Mouse (Mus musculus) cerebellum, postnatal 10 days (tissue): ENCODE results near the gene Ipo7.
"Not testable (repeated sequence)": the region's sequence is repeated elsewhere in the genome, so short reads cannot be mapped to it uniquely, and the experiment has no call there.

Experiments
- DNase-seq, 2 experiments: peaks; one replicate each; pipeline ENCODE4 v3.0.0; 2021; ENCODE audit warnings: mixed read lengths in 2 of 2

Ipo7 gene

DNA sequence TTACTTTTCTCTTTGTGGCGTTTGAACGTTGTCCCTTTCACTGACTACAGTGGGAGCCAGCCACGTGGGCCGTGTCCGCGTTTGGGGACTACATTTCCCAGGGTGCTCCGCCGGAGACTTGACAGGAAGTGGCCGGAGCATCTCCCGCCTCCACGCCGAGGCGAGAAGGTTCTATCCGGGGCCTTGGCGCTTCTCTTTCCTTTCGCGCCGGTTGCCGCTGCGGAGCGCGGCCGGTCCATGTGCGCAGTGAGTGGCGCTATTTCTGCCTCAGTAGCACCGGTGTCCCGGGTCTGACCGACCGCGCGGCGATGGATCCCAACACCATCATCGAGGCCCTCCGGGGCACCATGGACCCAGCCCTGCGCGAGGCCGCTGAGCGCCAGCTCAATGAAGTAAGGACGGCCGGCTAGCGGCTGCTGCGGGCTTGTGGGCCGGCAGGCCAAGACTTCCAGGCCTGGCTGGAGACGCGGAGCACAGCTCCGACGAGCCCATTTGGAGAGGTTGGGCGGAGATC lies at the start of gene Ipo7:
TSS of gene Ipo7 (plus strand) at position 158 of the 514 bp plus-strand sequence.
- peak; percentile 94 to 96 for DNase-seq

DNA sequence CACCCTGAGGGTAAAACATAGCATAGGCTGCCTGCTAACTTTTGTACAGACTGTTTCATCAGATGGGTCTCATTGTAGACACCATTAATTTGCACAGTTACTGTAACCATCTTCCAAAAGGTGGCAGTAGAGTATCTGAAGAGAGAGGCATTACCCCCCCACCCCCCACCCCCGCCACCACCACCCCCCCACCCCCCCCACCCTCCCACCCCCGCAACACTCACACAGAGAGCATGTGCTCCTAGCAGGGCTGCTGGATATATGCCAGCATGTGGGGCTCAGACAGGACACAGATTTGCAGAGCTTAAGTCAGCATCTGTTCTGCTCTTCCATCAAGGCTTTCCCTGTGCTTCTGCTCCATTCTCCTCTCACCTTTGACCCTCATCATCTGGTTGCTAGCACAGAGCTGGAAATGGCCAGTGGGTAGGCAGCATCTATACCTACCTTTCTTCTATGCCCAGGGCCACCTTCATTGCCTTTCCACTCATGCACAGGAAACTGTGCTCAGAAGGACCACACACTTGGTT lies 49.1 kb upstream of the Ipo7 start:
- DNase-seq, result peak; percentile 91 to 92

DNA sequence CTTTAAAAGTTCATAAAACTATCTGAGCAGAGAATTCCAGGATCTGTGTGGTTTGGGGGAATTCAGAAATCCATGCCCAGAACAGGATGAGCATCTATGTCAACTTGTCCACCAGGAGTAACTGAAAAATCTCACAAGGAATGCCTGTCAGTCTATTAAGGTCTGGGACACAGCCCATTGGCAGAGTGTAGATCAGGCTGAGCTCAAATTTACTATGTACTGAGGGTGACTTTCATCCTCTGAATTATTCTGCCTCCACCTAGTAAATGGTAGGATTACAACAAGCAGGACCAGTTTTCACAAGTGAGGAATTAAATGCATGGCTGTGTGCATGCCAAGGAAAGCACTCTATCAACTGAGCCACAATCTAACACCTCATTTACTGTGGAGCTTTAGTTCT lies 48.5 kb upstream of the Ipo7 start:
- no peak for DNase-seq

DNA sequence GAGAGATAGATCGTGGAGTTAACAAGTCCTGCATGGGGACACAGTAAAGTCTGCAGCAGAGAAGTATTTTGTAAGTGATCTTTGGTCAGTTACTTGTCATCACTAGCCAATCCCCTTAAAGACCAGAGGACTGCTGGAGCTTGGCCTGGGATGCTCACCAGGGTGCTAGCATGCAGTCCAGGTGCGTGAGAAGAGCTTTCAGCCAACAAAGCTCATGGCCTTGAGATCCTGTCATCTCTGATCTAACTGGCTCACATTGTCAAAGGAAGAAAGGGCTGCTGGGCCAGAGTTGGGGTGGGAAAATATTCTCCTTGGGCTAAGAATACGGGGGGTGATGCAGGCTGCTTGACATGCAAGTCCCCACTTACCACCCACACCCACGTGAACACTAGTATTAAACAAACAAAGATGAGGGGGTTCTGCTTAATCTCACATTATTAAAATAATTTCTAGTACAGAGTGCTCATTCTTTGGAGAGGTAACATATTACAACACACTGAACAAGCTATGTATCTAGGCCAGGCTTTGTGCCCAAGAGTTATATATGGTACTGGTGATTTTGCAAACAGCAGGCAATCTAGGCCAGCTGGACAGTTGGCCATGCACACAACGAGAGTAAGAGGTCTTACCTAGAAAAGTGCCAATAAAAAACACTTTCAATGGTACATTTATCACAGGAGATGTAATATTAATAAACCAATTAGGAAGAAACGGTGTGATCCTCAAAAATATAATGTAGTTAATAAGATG lies 41.9 kb upstream of the Ipo7 start:
- DNase-seq, result peak; percentile 43 to 53

DNA sequence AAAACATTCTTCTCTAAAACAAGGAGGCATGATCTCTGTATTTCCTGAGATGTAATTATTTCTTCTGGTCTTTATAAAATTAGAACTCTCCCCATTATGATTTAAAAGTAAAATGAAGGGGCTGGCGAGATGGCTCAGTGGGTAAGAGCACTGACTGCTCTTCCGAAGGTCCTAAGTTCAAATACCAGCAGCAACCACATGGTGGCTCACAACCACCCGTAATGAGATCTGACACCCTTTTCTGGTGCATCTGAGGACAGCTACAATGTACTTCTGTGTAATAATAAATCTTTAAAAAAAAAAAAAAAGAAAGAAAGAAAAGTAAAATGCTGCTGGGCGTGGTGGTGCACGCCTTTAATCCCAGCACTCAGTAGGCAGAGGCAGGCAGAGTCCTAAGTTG lies 40.9 kb upstream of the Ipo7 start:
- peak; percentile 59 to 62 for DNase-seq

DNA sequence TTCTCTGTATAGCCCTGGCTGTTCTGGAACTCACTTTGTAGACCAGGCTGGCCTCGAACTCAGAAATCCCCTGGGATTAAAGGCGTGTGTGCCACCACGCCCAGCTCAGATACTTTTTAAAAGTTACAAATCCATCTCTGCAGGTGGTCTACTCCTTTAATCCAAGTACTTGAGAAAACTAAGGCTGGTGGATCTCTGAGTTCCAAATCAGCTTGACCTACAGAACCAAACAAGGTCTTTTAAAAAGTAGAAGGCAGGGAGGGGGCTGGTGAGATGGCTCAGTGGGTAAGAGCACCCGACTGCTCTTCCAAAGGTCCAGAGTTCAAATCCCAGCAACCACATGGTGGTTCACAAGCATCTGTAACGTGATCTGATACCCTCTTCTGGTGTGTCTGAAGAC lies 33.5 kb upstream of the Ipo7 start:
- DNase-seq, result not testable (repeated sequence)

DNA sequence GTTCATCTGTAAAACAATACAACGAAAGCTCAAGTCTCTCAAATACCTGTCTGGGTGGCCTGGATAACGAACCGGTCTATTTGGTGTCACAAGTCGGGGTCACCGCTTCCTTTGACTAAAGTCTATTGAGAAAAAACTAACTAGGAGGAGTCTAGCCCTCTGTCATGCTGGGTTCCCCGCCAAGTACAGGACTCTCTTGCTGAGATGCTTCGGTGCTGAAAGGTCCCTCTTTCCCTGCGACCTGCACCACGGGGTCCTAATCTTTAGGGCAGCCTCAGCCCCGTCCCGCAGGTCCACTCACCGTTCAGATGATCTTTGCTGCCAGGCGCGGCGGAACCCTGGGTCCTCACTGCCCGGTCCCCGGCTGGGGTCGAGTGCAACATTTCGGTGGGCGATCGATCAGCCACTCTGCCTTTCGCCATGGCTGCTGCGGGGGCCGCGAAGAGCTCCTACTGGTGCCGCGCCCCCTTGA lies 32.4 kb upstream of the Ipo7 start:
- DNase-seq, result peak in 1 of 2 experiments; percentile 61

DNA sequence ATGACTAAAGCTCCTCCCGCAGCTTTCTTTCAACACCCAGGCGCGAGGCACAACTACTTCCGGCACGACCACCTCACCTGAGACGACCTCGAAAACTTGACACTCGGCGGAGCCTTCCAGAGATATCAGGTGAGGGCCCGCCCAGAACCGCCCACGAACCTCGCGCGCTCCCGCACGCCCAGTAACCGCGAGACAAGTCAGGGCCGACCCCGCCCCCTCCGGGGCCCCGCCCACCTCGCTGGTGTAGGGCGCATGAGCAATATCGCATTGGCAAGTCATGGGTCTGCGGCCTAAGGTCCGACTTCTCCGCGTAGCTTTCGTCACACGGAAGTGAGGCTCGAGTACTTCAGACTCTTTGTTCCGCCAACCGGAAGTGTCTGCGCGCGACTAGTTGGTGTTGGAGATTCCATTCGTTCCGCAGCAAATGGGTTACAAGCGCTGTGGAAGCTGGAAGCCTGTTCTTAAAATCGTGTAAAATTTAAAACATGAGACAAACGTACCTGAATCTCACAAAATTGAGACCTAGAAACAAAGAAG lies 31.9 kb upstream of the Ipo7 start:
- DNase-seq, result peak; percentile 100

DNA sequence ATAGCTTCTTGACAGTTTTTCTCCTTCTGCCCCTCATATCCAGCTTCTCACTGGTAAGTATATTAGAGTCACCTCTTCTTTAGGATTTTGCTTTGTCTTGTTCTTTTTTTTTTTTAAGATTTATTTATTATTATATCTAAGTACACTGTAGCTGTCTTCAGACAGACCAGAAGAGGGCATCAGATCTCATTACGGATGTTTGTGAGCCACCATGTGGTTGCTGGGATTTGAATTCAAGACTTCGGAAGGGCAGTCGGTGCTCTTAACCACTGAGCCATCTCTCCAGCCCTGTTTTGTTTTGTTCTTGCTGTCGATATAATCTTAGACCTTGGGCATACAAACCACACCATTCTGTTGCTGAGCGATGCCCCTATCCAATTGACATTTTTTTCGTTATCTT lies 31.3 kb upstream of the Ipo7 start, which contains the start of gene Tmem41b:
TSS of gene Tmem41b (minus strand) at position 155 of the 400 bp plus-strand sequence.
- DNase-seq, result peak; percentile 26 to 42

DNA sequence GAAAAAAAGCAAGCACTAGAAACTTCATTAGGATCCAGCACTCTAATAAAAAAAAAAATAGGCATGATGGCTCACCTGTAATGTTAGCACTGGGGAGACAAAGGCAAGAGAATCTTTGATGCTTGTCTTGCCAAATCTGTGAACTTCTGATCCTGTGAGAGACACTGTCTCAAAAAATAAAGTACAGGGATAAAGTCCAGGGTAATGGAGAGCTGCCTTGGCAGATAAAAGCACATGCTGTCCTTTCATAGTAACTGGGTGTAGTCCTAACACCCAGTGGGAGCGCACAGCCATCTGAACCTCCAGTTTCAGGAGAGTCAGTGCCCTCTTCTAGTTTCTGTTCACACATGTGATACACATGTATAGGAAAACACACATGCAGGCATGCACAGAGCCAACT lies 26.8 kb upstream of the Ipo7 start:
- DNase-seq, result no peak

DNA sequence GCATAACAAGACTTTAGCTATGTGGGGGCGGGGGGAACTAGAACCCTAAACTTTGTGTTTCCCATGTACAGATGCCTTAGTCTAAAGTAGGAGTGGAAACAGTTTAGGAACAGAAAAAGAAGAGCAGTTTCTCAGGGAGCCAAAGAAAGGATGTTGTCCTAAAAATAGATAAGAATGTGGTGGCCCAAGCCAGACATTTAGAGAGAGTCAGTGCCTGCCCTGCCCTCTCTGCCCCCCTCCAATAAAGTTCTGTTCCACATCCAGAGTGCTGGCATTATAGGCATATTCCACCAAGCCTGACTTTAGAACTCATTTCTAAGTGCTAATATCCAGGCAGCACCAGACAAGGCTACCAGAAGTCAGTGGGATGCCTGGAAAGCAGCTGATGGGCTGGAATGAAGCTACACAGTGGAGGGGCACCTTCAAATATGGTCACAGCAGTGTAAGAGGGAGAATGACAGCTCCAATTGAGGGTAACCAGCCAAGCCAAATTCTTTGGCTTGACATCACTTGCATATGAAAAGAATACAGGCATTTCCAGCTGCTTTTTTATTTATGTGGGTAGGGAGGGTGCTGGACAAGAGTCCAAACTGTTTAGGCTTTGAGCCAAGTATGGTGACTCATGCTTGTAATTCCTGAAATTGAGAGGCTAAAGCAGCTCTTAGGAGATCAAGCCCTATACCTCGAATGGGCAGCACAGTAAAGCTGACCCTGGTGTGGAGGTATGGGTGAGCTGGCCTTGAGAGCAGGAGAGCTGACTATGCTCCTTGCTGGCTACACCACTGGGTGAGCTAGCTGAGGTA lies 24.7 kb upstream of the Ipo7 start:
- DNase-seq, result peak; percentile 24 to 41

DNA sequence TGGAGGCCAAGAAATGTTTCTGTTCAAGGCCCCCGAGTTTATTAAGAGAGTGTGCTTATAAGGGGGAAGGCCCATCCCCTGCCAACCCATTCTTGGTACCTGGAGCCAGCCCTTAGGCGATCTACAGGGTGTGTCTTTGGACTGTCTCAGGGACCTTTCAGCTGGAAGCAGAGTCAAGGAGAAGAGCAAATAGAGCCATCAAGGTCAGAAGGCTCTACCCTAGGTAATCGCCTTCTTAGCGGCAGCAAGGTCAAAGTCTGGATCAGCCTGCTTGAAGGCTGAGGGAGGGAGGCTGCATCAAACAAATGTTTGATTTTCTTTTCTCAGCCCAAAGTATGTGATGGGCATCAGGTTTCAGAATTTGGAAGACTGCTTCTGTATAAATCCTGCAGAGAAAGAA lies 19.7 kb upstream of the Ipo7 start:
- DNase-seq, result no peak

DNA sequence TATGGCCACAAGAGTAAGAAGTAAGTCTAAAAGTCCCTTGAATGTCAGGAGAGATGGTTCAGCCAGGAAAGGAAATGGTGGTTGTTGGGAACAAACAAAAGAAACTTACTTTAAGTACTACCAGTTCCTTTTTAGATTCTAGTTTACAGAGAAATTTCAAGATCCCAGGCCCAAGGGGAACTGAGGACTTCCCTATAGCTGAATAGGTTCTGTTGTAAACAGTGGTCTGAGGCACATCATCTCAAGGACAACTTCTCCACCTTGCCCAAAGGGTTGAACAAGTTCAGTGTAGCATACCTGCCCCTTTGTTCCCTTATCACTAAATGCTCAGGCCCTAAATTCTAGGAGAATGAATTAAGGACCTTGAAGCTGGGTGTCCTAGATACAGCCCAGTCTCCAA lies 16.0 kb upstream of the Ipo7 start:
- no peak for DNase-seq

DNA sequence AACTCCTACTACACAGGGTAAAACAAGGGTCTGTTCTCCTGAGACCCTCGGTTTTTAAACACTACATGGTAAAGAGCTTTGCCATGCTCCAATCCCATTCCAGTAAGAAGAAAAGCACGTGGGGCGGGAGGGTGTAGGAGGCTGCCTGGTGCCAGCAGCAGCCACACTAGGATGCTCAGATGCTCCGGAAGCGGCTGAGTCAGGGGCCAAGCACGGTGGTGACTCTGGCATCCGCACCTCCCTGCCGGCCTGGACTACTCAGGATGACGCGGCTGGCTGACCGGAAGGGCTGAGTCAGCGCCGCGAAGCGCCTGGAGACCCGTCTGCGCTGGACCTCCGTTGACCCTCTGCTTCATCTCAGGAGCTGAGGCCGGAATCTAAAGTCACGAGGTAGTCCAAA lies 15.1 kb upstream of the Ipo7 start:
- peak; percentile 65 to 67 for DNase-seq

DNA sequence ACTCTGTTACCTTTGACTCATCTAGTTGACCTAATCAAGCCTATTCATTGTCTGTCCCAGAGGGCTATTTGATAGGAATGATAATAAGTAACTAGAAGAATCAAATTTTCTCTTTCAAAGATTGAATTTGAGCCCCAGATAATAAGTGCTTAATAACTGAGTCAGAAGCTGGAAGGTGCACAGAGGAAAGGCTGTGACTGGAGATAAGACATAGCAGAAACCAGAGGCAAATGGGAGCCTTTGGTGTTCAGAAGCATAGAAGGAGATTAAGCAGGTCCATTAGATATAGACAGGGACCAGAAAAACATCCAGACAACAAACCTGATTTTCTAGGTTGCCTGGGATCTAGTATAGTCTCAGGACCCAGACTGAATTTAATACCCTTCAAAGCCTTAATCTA lies 12.1 kb upstream of the Ipo7 start:
- no peak for DNase-seq

DNA sequence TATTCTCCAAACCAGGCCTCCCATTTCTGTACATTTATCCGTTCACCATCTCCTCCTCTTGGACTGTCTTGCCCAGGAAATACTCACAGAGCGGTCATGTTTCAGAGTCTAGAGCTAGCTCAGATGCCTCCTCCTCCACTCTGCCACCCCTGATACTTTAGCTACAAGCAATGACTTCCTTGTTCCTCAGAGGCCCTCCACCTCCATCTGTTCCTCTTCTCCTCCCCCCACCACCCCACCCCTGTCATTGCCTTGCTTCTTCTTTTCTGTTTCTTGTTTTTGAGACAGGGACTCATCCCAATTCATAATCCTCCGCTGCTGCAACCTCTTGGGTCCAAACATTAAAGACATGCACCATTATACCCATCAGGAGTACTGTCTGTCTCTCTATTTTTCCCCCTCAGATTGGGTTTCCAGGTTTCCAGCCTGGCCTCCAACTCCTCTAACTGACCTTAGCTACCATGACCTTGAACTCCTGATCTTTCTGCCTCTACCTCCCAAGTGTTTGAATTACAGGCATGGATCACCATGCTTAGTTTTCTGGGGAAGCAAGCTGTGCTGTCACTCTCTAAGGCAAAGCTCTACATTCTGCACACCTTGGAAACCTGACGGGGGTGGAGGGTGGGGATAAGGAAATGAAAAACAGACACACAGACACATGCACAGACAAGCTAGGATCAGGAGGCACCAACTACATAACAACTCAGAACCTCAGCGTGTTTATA lies 11.4 kb upstream of the Ipo7 start:
- no peak for DNase-seq

DNA sequence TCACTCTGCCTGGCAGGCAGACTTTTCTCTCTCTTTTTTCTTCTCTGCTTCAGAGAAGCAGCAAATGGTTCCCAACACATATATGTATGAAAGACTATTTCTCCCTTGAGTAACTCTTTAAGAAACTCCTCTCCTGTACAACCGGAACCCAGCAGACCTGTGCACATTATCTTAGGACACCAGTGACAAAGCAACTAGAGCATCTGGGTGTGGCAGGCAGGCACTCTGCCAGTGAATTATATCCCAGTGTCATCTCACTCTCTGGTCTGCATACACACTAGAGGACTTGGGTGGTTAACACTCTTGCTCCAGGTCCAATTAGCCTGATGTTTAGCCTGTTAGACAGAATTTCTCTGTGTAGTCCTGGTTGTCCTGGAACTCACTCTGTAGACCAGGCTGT lies 9.6 kb upstream of the Ipo7 start:
- DNase-seq, result no peak

DNA sequence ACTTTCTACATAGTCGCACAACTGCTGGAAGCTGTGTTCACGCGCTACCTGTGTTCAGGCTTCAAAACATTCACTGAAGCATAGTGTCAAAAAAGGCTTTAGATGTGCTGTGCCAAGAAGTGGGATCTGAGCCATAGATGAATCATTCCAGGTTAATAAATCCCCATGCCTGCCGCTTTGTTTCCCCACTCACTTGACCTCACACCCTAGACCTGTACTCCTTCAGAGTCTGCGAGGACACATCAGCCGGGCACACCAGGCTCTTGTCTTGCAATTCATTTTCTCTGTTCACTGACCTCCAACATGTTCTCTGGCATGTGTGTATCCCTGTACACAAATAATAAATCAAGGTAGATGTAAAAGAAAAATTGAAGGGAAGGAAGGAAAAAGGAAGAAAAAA lies 9.0 kb upstream of the Ipo7 start:
- DNase-seq, result no peak

DNA sequence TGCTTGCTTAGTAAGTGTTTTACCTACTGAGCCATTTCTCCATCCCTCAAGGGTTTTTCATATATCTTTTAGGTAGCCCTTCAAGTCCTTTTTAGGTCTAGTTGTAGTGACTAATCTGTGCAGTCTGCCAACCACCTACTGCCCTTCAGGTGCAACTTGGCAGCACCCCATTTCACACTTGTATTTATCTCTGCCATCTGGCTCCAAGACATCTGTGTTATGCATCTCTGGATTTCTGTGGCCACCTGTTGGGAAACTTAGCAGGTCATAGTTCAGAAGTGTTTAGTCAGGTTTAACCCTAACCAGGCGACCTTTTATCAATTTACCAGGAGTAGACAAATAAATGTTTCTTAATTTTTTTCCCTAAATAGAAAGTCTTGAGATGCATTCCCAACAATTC lies 6.7 kb upstream of the Ipo7 start:
- DNase-seq, result no peak

DNA sequence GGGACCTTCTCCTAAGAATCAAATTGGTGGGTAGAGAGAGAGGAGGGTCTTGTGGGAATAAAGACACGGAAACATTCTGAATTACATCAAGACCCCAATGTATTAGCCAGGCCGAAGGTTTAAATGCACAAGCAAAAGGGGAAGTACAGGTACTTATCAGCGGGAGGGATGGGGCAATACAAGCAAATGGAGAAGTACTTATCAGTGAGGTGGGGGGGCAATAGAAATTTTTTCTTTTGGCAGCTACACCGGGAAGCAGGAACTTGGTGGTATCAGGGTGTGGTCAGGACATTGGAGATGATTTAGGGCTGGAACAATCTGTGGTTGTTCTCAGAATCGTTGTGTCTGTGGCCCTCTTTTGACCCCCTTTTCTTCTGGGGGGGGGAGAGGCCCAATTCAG lies 3.8 kb upstream of the Ipo7 start:
- no peak for DNase-seq

DNA sequence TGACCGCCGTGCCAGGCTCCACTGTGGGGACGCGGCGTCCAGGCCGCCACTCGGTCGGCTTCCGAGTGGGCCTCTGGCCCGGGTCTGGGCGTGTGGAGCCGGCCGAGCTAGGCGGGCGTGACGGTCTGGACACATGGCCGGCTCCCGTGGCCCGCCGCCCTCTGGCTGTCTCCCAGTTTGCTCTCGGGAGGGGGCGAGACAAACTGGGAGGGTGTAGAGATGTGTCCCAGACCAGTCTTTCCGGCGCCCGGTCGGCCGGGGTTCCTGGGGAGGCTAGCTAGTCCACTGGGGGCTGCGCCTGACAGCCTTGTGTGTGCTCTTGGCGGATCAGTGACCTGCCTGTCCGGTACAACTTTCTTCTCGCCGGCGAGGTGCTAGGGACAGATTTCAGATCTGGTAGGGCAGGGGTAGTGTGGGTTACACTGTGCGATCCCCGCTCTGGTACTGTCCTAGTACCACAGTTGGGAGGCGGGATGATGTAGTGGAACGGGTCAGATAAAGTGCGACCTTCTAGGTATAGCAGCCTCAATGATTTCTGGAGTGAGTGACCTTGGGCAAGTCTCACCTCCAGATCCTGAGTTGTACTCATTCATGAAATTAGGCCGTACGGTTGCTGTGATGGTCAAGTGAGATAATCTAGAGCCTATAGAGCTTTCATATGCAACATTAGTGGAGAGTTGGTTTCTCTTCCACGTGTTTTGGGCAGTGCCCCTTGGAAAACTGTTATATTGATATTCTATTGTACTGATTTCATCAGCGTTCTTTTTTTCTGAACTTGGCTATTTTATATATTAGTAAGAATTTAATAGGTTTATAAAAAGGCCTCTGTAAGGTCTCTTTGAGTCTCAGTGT lies 783 bp downstream of the Ipo7 start:
- DNase-seq, result peak; percentile 75 to 78

DNA sequence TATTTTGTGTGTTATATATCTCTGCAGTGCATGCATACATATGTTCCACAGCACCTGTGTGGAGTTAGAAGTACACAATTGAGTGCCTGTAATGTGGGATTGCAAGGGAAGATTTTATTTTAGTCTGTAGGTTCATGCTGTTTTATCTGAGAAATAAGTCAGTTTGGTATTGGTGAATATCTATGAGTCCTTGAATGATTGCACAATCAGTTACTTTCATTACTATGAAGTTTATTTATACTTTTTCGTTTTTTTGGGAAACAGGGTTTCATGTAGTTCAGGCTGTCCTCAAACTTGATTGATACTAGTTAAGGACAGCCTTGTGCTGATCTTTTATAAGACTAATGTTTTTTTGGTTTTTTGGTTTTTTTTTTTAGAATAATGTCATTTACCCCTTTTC lies 5.5 kb downstream of the Ipo7 start:
- DNase-seq, result no peak
